Mouse (Mus musculus) intestine, embryonic 16.5 days (tissue): Measurements from ENCODE around the gene Glra4. TPM values are rescaled to one million over a fixed set of nuclear protein-coding genes. Genes with fewer than 3 reads are reported as not detected.

ENCODE experiments used
- ATAC-seq: fragments of 200-750 bp; cut with Nextera tagmentation; 2 replicates; pipeline ENCODE4 v1.8.0; 2017; ENCODE audit warnings: moderate TSS enrichment, moderate library complexity
- H3K27ac ChIP-seq: fragments of 300-500 bp; sonication (generic); 2 replicates; pipeline ENCODE4 v1.5.1; 2014; ENCODE audit warnings: mild to moderate bottlenecking, low read length
- H3K27me3 ChIP-seq: fragments of 300-500 bp; sonication (generic); replicated peaks from 2 replicates; pipeline ENCODE4 v1.6.1; 2014; ENCODE audit warnings: low read length, control low read depth, mixed read lengths; ENCODE audit not compliant: control insufficient read depth, insufficient read depth
- H3K36me3 ChIP-seq: fragments of 300-500 bp; sonication (generic); 2 replicates; pipeline ENCODE4 v1.6.1; 2014; ENCODE audit warnings: low read length, control low read depth; ENCODE audit not compliant: control insufficient read depth, insufficient read depth
- H3K4me1 ChIP-seq: fragments of 300-500 bp; sonication (generic); 2 replicates; pipeline ENCODE4 v1.6.1; 2014; ENCODE audit warnings: low read length, control low read depth, mixed read lengths; ENCODE audit not compliant: control insufficient read depth, insufficient read depth
- H3K4me2 ChIP-seq: fragments of 300-500 bp; sonication (generic); 2 replicates; pipeline ENCODE4 v1.6.1; 2014; ENCODE audit warnings: low read depth, low read length, control low read depth
- H3K4me3 ChIP-seq: fragments of 300-500 bp; sonication (generic); 2 replicates; pipeline ENCODE4 v1.5.1; 2014; ENCODE audit warnings: mild to moderate bottlenecking, low read length
- H3K9ac ChIP-seq: fragments of 300-500 bp; sonication (generic); 2 replicates; pipeline ENCODE4 v1.6.1; 2014; ENCODE audit warnings: low read depth, low read length
- H3K9me3 ChIP-seq: fragments of 300-500 bp; sonication (generic); 2 replicates; pipeline ENCODE4 v1.6.1; 2016; ENCODE audit warnings: low read length, control low read depth; ENCODE audit not compliant: control insufficient read depth
- WGBS: fragments of 180-500 bp; shearing (Covaris S2); extraction: QIAGEN DNeasy Blood & Tissue Kit; methylation state at CpG from one replicate; pipeline ENCODE4 v1.1.7; 2014; 5-methylcytosine and 5-hydroxymethylcytosine counted together
- polyA plus RNA-seq: library from polyadenylated mRNA; unstranded; fragments of >200 nt; fragmentation: Nextera tagmentation; extraction: Ambion mirVana; gene quantifications from 2 replicates; pipeline ENCODE4 v1.2.1, GENCODE M21; 2015

The Glra4 gene
- polyA plus RNA-seq, 1 experiment from 2014 or later, result not detected

- 55% methylated on average over 1 of the region's 1 CpGs for WGBS
- Histone ChIP-seq H3K36me3 (no peaks in the 10 kb centered on the region), H3K9me3 (no peaks in the 10 kb centered on the region), H3K27me3 (no peaks in the 10 kb centered on the region), H3K4me3 (no peak overlapping the region), H3K27ac (no peak overlapping the region), H3K4me2 (no peak overlapping the region), H3K9ac (no peak overlapping the region), H3K4me1 (no peaks in the 10 kb centered on the region)
- no peak for ATAC-seq
These were observed 6.9 kb downstream of the Glra4 start for GRCm38 (mm10) chrX:136773035-136773434.

DNA sequence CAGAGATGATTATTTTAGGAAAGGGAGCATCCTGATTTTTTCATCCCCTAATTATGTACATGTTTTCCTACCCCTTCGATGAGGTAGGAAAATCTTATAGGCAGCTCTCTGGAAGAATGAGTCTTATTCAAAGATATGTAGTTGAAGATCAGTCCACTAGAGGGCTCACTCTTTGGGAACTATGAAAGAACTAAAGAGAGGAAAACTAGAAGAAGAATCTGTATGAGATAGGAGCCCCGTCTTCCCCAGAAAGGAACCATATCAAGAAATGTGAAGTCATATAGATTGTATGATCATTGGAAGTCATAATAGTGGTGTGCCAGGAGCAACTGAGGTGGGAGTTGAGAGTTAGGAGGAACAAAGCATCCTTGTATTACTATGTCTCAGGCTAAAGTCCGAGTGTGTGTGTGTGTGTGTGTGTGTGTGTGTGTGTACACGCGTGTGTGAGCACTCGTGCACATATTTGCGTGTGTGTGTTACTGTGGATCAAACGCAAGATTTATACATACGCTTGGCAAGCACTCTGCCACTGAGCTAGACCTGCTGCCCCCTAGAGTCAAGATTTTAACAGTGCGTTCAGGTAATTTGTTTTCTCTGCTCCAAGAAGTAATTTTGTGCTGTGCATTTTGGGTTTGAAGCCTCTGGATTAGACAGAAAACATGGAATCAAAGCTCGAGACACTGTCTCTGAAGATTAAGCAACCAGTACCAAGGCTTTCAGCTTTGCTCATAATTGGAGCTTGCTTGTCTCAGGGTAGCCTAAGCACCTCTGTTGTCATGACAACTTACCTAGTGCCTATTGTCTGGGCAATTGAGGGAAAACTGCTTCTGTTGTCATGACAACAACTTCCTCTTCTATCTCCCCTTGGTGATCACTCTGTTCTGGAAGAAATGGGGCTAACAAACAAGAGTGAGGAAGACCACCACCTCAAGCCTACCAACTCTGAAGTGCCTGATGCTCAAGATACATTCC is 18.6 kb downstream of the Glra4 start:
- WGBS, result 73% methylated on average over 11 of the region's 11 CpGs
- Histone ChIP-seq H3K4me3 (no peak overlapping the region), H3K4me1 (no peaks in the 10 kb centered on the region), H3K36me3 (no peaks in the 10 kb centered on the region), H3K27me3 (no peaks in the 10 kb centered on the region), H3K9me3 (no peaks in the 10 kb centered on the region), H3K4me2 (no peak overlapping the region), H3K9ac (no peak overlapping the region), H3K27ac (no peak overlapping the region)
- no peak for ATAC-seq

GRCm38 (mm10) chrX:136755464-136755863 is 24.5 kb downstream of the Glra4 start:
- H3K27me3 ChIP-seq, result no peaks in the 10 kb centered on the region
- no peaks in the 10 kb centered on the region for H3K9me3 ChIP-seq
- WGBS, result 89% methylated on average over 3 of the region's 3 CpGs
- no peak overlapping the region for H3K9ac ChIP-seq
- no peak overlapping the region for H3K4me2 ChIP-seq
- no peak overlapping the region for H3K27ac ChIP-seq
- ATAC-seq, result no peak
- no peaks in the 10 kb centered on the region for H3K36me3 ChIP-seq
- H3K4me1 ChIP-seq, result no peaks in the 10 kb centered on the region
- H3K4me3 ChIP-seq, result no peak overlapping the region

DNA sequence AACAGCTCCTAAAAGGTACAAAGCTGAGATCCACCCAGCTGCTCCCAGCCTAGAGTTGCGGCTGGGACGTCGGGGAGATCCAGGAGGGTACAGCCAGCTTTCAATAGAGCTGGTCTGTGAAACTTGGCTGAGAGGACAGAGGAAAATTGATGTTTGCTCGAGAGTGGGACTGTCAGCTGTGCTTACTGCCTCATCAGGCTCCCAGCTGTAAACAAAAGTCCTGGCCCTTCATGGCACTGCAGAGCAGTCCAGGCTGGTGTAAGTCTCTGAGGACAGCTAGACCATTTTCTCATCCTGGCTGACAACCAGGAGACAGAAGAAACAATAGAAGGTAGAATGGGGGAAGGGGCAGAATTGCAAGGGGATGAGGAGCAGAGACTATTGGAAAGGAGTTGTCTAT is 30.6 kb downstream of the Glra4 start:
- H3K4me2 ChIP-seq, result no peak overlapping the region
- no peaks in the 10 kb centered on the region for H3K9me3 ChIP-seq
- H3K9ac ChIP-seq, result no peak overlapping the region
- no peaks in the 10 kb centered on the region for H3K4me1 ChIP-seq
- no peaks in the 10 kb centered on the region for H3K36me3 ChIP-seq
- no peaks in the 10 kb centered on the region for H3K27me3 ChIP-seq
- ATAC-seq, result no peak
- WGBS, result 78% methylated on average over 4 of the region's 4 CpGs
- no peak overlapping the region for H3K27ac ChIP-seq
- no peak overlapping the region for H3K4me3 ChIP-seq

DNA sequence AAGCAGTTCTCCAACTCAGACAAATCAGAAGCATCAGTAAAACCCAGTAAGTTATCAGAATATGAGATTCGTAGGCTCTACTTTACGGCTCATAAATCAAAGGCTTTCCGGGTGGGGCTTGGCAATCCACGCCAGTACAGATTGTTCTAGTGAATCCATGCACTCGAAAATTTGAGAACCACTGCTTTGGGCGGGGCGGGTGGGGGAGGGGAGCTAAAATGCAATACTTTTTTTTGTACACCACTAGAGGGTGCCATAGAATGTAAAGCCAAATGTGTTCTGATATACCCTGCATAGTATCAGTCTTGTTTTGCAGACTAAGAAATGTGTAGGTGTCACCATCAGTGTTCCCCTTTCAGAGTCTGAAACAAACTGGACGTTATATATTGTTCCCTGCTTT is 35.3 kb downstream of the Glra4 start:
- no peak overlapping the region for H3K27ac ChIP-seq
- no peak for ATAC-seq
- no peak overlapping the region for H3K4me2 ChIP-seq
- 68% methylated on average over 8 of the region's 8 CpGs for WGBS
- no peaks in the 10 kb centered on the region for H3K27me3 ChIP-seq
- no peaks in the 10 kb centered on the region for H3K4me1 ChIP-seq
- no peak overlapping the region for H3K9ac ChIP-seq
- H3K36me3 ChIP-seq, result no peaks in the 10 kb centered on the region
- H3K9me3 ChIP-seq, result no peaks in the 10 kb centered on the region
- no peak overlapping the region for H3K4me3 ChIP-seq

GRCm38 (mm10) chrX:136743459-136743858 is 36.5 kb downstream of the Glra4 start, which contains the start of gene Morf4l2:
Gene Morf4l2 (minus strand): TSS chrX:136743690.
- peak within 1 kb of the TSS; percentile 49 for H3K4me3 ChIP-seq
- H3K9me3 ChIP-seq, result no peaks in the 10 kb centered on the region
- H3K27ac ChIP-seq, result peak within 1 kb of the TSS; percentile 91
- WGBS, result 78% methylated on average over 12 of the region's 12 CpGs
- no peaks in the 10 kb centered on the region for H3K27me3 ChIP-seq
- no peaks in the 10 kb centered on the region for H3K36me3 ChIP-seq
- H3K4me2 ChIP-seq, result peak within 1 kb of the TSS; percentile 45
- peak within 1 kb of the TSS; percentile 69 for H3K9ac ChIP-seq
- H3K4me1 ChIP-seq, result peaks cover 3% of the 10 kb centered on the region; the same call in 1 of the 2 replicates
- ATAC-seq, result no peak

- 26% methylated on average over 5 of the region's 5 CpGs for WGBS
- no peaks in the 10 kb centered on the region for H3K36me3 ChIP-seq
- peak overlapping the region; percentile 45 for H3K4me2 ChIP-seq
- H3K27me3 ChIP-seq, result no peaks in the 10 kb centered on the region
- peak overlapping the region; percentile 69 for H3K9ac ChIP-seq
- H3K27ac ChIP-seq, result peak overlapping the region; percentile 91
- no peak for ATAC-seq
- H3K9me3 ChIP-seq, result no peaks in the 10 kb centered on the region
- peak overlapping the region; percentile 49 for H3K4me3 ChIP-seq
- peaks cover 3% of the 10 kb centered on the region; the same call in 1 of the 2 replicates for H3K4me1 ChIP-seq
These were observed 37.3 kb downstream of the Glra4 start for GRCm38 (mm10) chrX:136742661-136743103.

- Histone ChIP-seq H3K36me3 (no peaks in the 10 kb centered on the region), H3K4me1 (peaks cover 3% of the 10 kb centered on the region; the same call in 1 of the 2 replicates), H3K4me3 (peak overlapping the region; percentile 49), H3K27ac (peak overlapping the region; percentile 91), H3K9me3 (no peaks in the 10 kb centered on the region), H3K9ac (peak overlapping the region; percentile 69), H3K27me3 (no peaks in the 10 kb centered on the region), H3K4me2 (peak overlapping the region; percentile 45)
- WGBS, result 21% methylated on average over 10 of the region's 10 CpGs
- no peak for ATAC-seq
These were observed 37.7 kb downstream of the Glra4 start for GRCm38 (mm10) chrX:136742241-136742640.

- peaks cover 3% of the 10 kb centered on the region; the same call in 1 of the 2 replicates for H3K4me1 ChIP-seq
- H3K9me3 ChIP-seq, result no peaks in the 10 kb centered on the region
- peak overlapping the region; percentile 69 for H3K9ac ChIP-seq
- no peaks in the 10 kb centered on the region for H3K36me3 ChIP-seq
- H3K4me3 ChIP-seq, result peak overlapping the region; percentile 49
- peak overlapping the region; percentile 91 for H3K27ac ChIP-seq
- 21% methylated on average over 45 of the region's 46 CpGs for WGBS
- H3K27me3 ChIP-seq, result no peaks in the 10 kb centered on the region
- peak overlapping the region; percentile 45 for H3K4me2 ChIP-seq
- ATAC-seq, result peak; percentile 80
These were observed 38.2 kb downstream of the Glra4 start for GRCm38 (mm10) chrX:136741651-136742201.
